Mouse (Mus musculus) hindbrain, postnatal 0 days (tissue): Measurements from ENCODE around the gene Cxcr1. TPM values are rescaled to one million over a fixed set of nuclear protein-coding genes. Genes with fewer than 3 reads are reported as not detected.
"Not testable (repeated sequence)": the region's sequence is repeated elsewhere in the genome, so short reads cannot be mapped to it uniquely, and the experiment has no call there.

Experiments used
- ATAC-seq: fragments of 200-750 bp; cut with Nextera tagmentation; 2 replicates; pipeline ENCODE4 v1.8.0; 2017; ENCODE audit warnings: mild to moderate bottlenecking, moderate TSS enrichment, moderate library complexity
- DNase-seq: peaks from one replicate; pipeline ENCODE4 v3.0.0-alpha.2; 2015; ENCODE audit warnings: low spot score
- H3K27ac ChIP-seq: fragments of 300-500 bp; sonication (generic); 2 replicates; pipeline ENCODE4 v1.5.1; 2014; ENCODE audit warnings: mild to moderate bottlenecking
- H3K27me3 ChIP-seq: fragments of 300-500 bp; sonication (generic); 2 replicates; pipeline ENCODE4 v1.6.1; 2014; ENCODE audit warnings: low read length, mixed read lengths; ENCODE audit not compliant: insufficient read depth
- H3K36me3 ChIP-seq: fragments of 300-500 bp; sonication (generic); 2 replicates; pipeline ENCODE4 v1.6.1; 2014; ENCODE audit warnings: low read length, mixed read lengths; ENCODE audit not compliant: insufficient read depth
- H3K4me1 ChIP-seq: fragments of 300-500 bp; sonication (generic); 2 replicates; pipeline ENCODE4 v1.6.1; 2014; ENCODE audit warnings: antibody characterized with exemption, low read length, mixed read lengths; ENCODE audit not compliant: insufficient read depth
- H3K4me2 ChIP-seq: fragments of 300-500 bp; sonication (generic); 2 replicates; pipeline ENCODE4 v1.6.1; 2014; ENCODE audit warnings: low read depth, mild to moderate bottlenecking, low read length, moderate library complexity, mixed read lengths
- H3K4me3 ChIP-seq: fragments of 300-500 bp; sonication (generic); 2 replicates; pipeline ENCODE4 v1.5.1; 2014; ENCODE audit warnings: low read length
- H3K9ac ChIP-seq: fragments of 300-500 bp; sonication (generic); replicated peaks from 2 replicates; pipeline ENCODE4 v1.6.1; 2014; ENCODE audit warnings: mild to moderate bottlenecking, low read length, moderate library complexity, mixed read lengths
- H3K9me3 ChIP-seq: fragments of 300-500 bp; sonication (generic); 2 replicates; pipeline ENCODE4 v1.6.1; 2016; ENCODE audit warnings: low read length, mixed read lengths
- CTCF ChIP-seq: IDR thresholded peaks from 2 replicates; pipeline ENCODE4 v1.5.1; 2016; ENCODE audit warnings: antibody characterized with exemption, control low read depth, low read depth
- WGBS: fragments of 180-500 bp; shearing (Covaris S2); extraction: QIAGEN DNeasy Blood & Tissue Kit; methylation state at CpG from one replicate; pipeline ENCODE4 v1.1.7; 2014; 5-methylcytosine and 5-hydroxymethylcytosine counted together
- polyA plus RNA-seq: library from polyadenylated mRNA; unstranded; fragments of >200 nt; fragmentation: Nextera tagmentation; extraction: Ambion mirVana; gene quantifications from 2 replicates; pipeline ENCODE4 v1.2.1, GENCODE M21; 2015
- total RNA-seq: library from RNA; depleted of rRNA; stranded (reverse); fragments of >200 nt; gene quantifications from 2 replicates; pipeline ENCODE4 v1.2.3, GENCODE M21; 2014

Gene Cxcr1
- total and polyA plus RNA-seq, 2 experiments from 2014 or later: not detected

DNA sequence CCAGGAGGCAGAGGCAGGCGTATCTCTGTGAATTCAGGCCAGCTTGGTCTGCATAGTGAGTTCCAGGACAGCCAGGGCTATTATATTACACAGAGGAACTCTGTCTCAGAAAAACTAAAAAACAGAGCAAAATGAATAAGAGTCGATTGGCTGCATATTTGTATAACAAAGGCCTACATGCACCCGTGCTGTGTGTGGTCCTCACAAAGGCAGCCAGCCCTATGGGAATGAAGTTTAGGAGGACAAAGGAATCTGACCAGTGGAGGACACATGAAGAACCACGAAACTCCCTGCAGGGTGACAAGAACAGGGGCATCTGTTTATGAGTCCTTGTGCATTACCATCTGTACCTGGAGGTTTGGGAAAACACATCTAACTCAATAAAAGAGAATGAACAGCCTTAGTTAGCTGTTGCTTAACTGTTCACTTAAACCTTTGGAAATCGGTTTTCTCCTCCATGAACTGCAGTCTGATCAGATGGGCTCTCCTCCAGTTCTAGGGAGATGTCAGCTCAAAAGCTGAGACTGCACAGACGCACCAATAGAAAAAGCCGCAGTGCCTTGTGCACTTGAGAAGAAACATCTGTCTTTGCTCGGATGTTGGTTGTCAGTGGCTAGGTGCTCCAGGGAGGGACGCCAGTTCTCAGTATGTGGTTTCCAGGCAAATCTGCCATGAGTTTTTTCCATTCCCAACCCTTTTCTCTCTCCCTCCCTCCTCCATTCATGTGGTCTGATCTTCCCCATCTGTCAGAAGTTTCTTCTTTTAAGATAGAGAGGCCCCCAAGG is 14.6 kb downstream of the Cxcr1 start:
- H3K9ac ChIP-seq: no peak overlapping the region
- TF ChIP-seq CTCF: no peak

DNA sequence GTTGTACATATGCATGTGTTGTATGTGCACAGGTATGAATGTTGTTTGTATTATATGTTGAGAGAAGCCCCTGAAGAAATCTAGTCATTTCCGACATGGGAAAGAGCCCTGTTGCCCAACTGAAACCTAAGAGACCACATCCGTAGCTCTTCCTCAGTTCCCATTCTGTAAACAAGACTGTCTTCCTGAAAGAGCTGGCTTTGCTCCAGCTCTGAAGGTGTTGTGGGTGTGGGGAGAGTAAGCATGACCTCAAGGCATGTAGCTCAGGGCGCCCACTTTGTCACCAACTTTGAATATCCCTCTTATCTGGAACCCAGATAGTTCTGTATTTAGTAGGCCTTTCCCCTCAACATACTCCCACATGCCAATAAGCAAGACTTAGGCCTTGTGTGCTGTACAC is 15.8 kb downstream of the Cxcr1 start:
- Histone ChIP-seq H3K4me1 (no peaks in the 10 kb centered on the region), H3K4me3 (no peak overlapping the region), H3K36me3 (no peaks in the 10 kb centered on the region), H3K27ac (no peak overlapping the region), H3K27me3 (no peaks in the 10 kb centered on the region), H3K4me2 (no peak overlapping the region), H3K9ac (no peak overlapping the region), H3K9me3 (no peaks in the 10 kb centered on the region)
- WGBS: 89% methylated on average over 3 of the region's 3 CpGs
- no peak for TF ChIP-seq CTCF
- ATAC-seq: no peak
- DNase-seq: no peak

More for the DNA sequence above, 14.6 kb downstream of the Cxcr1 start:
- Histone ChIP-seq H3K4me3 (no peak overlapping the region), H3K27ac (no peak overlapping the region), H3K9me3 (no peaks in the 10 kb centered on the region), H3K4me1 (no peaks in the 10 kb centered on the region), H3K27me3 (no peaks in the 10 kb centered on the region), H3K4me2 (no peak overlapping the region), H3K36me3 (no peaks in the 10 kb centered on the region)
- 50% methylated on average over 9 of the region's 9 CpGs for WGBS
- ATAC-seq (no peak), DNase-seq (no peak)

DNA sequence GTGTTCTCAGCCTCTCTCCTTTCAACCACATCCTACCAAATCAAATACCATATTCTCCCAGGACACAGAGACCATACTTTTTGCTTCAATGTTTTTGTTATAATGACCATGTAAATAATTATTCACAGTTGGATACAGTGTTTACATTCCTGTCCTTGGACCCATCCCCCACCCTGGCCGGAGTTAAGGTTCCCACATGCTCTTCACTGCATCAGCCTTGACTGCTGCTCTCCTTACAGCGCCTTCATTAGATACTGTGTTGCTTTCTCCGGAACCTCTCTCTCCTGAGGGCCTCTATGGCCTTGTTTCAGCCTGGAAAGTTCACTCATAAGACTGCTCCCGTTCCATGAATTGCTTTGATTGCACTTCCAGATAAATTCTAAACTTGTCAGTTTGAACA is 18.7 kb downstream of the Cxcr1 start:
- Histone ChIP-seq H3K9ac (no peak overlapping the region), H3K27ac (no peak overlapping the region), H3K36me3 (no peaks in the 10 kb centered on the region), H3K9me3 (no peaks in the 10 kb centered on the region), H3K4me3 (no peak overlapping the region), H3K4me1 (no peaks in the 10 kb centered on the region), H3K4me2 (no peak overlapping the region), H3K27me3 (no peaks in the 10 kb centered on the region)
- no peak for TF ChIP-seq CTCF
- WGBS: 80% methylated on average over 4 of the region's 4 CpGs
- DNase-seq (no peak), ATAC-seq (no peak)

DNA sequence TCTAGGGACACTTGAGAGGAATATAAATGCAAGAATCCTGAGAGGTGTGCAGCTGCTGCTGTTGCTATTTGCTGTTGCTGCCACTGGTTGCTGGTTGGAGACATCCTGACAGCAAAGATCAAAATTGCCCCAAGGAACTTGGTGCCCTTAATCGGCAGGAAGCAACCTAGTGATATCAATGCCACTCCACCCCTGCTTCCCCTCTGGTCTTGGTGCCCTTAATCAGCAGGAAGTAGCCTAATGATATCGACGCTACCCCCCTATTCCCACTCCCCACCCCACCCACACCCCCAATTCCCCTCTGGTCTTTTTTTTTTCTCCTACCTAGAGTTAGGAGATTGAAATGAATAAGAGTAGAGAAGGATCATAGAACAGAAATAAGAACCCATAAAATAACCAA is 21.7 kb downstream of the Cxcr1 start:
- TF ChIP-seq CTCF: no peak
- WGBS: 87% methylated on average over 3 of the region's 3 CpGs
- DNase-seq (no peak), ATAC-seq (no peak)
- no peaks in the 10 kb centered on the region for H3K36me3 ChIP-seq
- no peaks in the 10 kb centered on the region for H3K4me1 ChIP-seq
- no peak overlapping the region for H3K27ac ChIP-seq
- H3K4me3 ChIP-seq: no peak overlapping the region
- no peak overlapping the region for H3K4me2 ChIP-seq
- no peaks in the 10 kb centered on the region for H3K9me3 ChIP-seq
- H3K9ac ChIP-seq: no peak overlapping the region
- no peaks in the 10 kb centered on the region for H3K27me3 ChIP-seq

DNA sequence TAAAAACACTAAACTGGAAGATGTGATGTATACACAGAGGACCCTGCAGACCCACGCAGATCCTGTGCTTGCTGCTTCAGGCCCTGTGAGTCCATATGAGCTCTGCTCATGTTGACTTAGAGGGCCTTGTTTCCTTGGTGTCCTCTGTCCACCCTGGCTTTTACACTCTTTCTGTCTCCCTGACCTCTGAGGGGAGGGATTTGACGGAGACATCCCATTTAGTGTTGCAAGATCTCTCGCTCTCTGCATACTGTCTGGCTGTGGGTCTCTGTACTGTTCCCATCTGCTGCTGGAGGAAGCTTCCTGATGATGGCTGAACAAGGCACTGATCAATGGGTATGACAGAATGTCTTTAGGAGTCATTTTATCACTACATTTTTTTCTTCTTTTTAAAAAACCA is 24.7 kb downstream of the Cxcr1 start:
- H3K4me3 ChIP-seq: no peak overlapping the region
- ATAC-seq (no peak), DNase-seq (no peak)
- TF ChIP-seq CTCF: no peak
- no peaks in the 10 kb centered on the region for H3K36me3 ChIP-seq
- 81% methylated on average over 3 of the region's 3 CpGs for WGBS
- no peak overlapping the region for H3K27ac ChIP-seq
- H3K9me3 ChIP-seq: no peaks in the 10 kb centered on the region
- no peak overlapping the region for H3K4me2 ChIP-seq
- H3K9ac ChIP-seq: no peak overlapping the region
- H3K27me3 ChIP-seq: no peaks in the 10 kb centered on the region
- no peaks in the 10 kb centered on the region for H3K4me1 ChIP-seq

DNA sequence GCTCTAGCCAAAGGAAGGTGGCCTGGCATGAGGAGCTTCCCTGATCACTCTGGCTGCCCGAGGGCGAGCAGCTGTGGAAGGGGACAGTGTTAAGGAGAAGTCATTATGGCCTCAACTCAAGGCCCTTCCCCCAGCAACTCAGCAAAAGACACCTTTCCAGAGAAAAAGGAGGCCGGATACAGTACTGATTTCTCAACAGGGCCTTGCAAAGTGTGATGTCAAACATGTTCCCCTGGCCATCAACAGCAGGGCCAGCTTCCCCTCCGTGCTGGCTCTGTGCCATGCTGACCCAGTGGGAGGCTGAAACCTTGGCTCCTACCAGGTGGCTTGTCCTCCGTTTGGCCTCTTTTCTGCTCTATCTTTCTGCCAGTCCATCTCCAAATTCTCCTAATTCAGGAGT is 27.3 kb downstream of the Cxcr1 start:
- no peaks in the 10 kb centered on the region for H3K27me3 ChIP-seq
- H3K9ac ChIP-seq: no peak overlapping the region
- H3K4me3 ChIP-seq: no peak overlapping the region
- no peak overlapping the region for H3K27ac ChIP-seq
- H3K4me2 ChIP-seq: no peak overlapping the region
- TF ChIP-seq CTCF: no peak
- no peaks in the 10 kb centered on the region for H3K9me3 ChIP-seq
- DNase-seq: no peak
- H3K36me3 ChIP-seq: no peaks in the 10 kb centered on the region
- H3K4me1 ChIP-seq: no peaks in the 10 kb centered on the region
- no peak for ATAC-seq
- WGBS: 80% methylated on average over 5 of the region's 5 CpGs

DNA sequence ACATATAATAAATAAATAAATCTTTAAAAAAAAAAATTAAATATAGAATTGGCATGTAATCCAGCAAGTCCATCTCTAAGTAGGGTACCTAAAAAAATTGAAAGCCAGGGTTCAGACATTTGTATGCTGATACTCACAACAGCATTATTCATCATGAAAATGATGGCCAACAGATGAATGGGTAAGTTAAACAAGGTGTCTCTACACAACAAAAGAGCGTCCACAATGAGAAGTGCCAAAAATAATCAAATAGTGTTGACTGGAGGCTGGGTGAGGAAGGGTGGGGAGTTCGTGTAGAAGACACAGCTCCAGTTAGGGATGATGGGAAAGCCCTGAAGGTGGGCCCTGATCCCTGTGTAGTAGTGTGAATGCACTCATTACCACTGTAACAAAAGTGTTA is 34.4 kb downstream of the Cxcr1 start:
- Histone ChIP-seq H3K4me3 (no peak overlapping the region), H3K27me3 (no peaks in the 10 kb centered on the region), H3K4me1 (no peaks in the 10 kb centered on the region), H3K9ac (no peak overlapping the region), H3K27ac (no peak overlapping the region), H3K4me2 (no peak overlapping the region), H3K9me3 (no peaks in the 10 kb centered on the region), H3K36me3 (no peaks in the 10 kb centered on the region)
- no peak for TF ChIP-seq CTCF
- ATAC-seq (no peak), DNase-seq (no peak)
- WGBS: 77% methylated on average over 2 of the region's 2 CpGs

DNA sequence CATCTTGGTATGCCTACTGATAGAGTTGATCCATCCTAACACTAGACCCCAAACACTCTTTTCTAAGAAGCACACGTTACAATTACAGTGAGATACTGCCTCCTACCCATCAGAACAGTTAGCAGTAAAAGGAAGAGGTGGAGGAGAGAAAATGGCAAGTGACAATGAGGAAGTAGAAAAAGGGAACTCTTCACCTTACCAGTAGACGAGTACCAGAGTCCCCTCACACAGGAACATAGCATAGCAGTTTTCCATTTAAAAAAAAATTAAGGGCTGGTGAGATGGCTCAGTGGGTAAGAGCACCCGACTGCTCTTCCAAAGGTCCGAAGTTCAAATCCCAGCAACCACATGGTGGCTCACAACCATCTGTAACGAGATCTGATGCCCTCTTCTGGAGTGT is 34.8 kb downstream of the Cxcr1 start:
- not testable (repeated sequence) for H3K4me3 ChIP-seq, DNase-seq, H3K36me3 ChIP-seq, H3K4me2 ChIP-seq, H3K27me3 ChIP-seq, ATAC-seq, H3K9me3 ChIP-seq, H3K27ac ChIP-seq, H3K9ac ChIP-seq, H3K4me1 ChIP-seq
- WGBS: 88% methylated on average over 4 of the region's 5 CpGs
